Mouse (Mus musculus) neural tube, embryonic 11.5 days (tissue): ENCODE results near the gene Gm10220. TPM values are rescaled to one million over a fixed set of nuclear protein-coding genes. Genes with fewer than 3 reads are reported as not detected.
"Not testable (repeated sequence)": the region's sequence is repeated elsewhere in the genome, so short reads cannot be mapped to it uniquely, and the experiment has no call there.

Experiments used
- ATAC-seq: fragments of 200-750 bp; cut with Nextera tagmentation; 2 replicates; pipeline ENCODE4 v1.8.0; 2017; ENCODE audit warnings: moderate number of reproducible peaks, mild to moderate bottlenecking, moderate TSS enrichment, moderate library complexity; ENCODE audit not compliant: insufficient read depth, low FRiP score, low TSS enrichment
- DNase-seq: peaks from one replicate; pipeline ENCODE4 v3.0.0-alpha.2; 2015; ENCODE audit warnings: low spot score
- H3K27ac ChIP-seq: fragments of 300-500 bp; sonication (generic); 2 replicates; pipeline ENCODE4 v1.5.1; 2014; ENCODE audit warnings: low read depth, mild to moderate bottlenecking, low read length
- H3K27me3 ChIP-seq: fragments of 300-500 bp; sonication (generic); 2 replicates; pipeline ENCODE4 v1.6.1; 2014; ENCODE audit warnings: mild to moderate bottlenecking, low read length, mixed read lengths; ENCODE audit not compliant: control insufficient read depth, insufficient read depth
- H3K36me3 ChIP-seq: fragments of 300-500 bp; sonication (generic); 2 replicates; pipeline ENCODE4 v1.6.1; 2014; ENCODE audit warnings: mild to moderate bottlenecking, low read length, moderate library complexity, mixed read lengths; ENCODE audit not compliant: control insufficient read depth, insufficient read depth
- H3K4me1 ChIP-seq: fragments of 300-500 bp; sonication (generic); 2 replicates; pipeline ENCODE4 v1.6.1; 2014; ENCODE audit warnings: low read length, mixed read lengths; ENCODE audit not compliant: control insufficient read depth, insufficient read depth
- H3K4me2 ChIP-seq: fragments of 300-500 bp; sonication (generic); 2 replicates; pipeline ENCODE4 v1.6.1; 2014; ENCODE audit warnings: low read depth, mild to moderate bottlenecking, moderate library complexity
- H3K4me3 ChIP-seq: fragments of 300-500 bp; sonication (generic); 2 replicates; pipeline ENCODE4 v1.5.1; 2014; ENCODE audit warnings: low read depth, low read length
- H3K9ac ChIP-seq: fragments of 300-500 bp; sonication (generic); 2 replicates; pipeline ENCODE4 v1.6.1; 2014; ENCODE audit warnings: mild to moderate bottlenecking, low read length
- H3K9me3 ChIP-seq: fragments of 300-500 bp; sonication (generic); 2 replicates; pipeline ENCODE4 v1.6.1; 2016; ENCODE audit warnings: low read length; ENCODE audit not compliant: control insufficient read depth
- WGBS: fragments of 180-500 bp; shearing (Covaris S2); extraction: QIAGEN DNeasy Blood & Tissue Kit; methylation state at CpG from one replicate; pipeline ENCODE4 v1.1.7; 2014; 5-methylcytosine and 5-hydroxymethylcytosine counted together
- polyA plus RNA-seq: library from polyadenylated mRNA; unstranded; fragments of >200 nt; fragmentation: Nextera tagmentation; extraction: Ambion mirVana; gene quantifications from 2 replicates; pipeline ENCODE4 v1.2.1, GENCODE M21; 2014

Gene Gm10220
- not detected in 2 replicates for polyA plus RNA-seq

DNA sequence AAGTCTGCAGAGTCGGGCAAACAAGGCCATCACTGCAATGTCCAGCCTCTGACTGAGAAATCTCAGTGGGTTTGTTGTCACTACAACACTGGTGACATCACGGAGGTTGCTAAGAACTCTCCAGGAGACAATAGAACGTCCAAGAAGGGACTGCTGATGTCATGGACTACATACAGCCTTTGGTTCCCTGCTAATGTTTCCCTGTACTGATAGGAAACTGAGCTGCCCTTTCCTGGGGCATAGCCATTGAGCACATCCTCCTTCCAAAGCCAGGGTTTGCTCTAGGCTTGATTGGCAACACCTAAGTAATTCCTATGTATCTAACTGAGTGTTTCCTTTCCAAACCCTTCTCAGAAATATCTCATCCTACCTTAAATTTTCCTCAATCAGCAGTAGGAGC, at the start of gene Gm10220:
TSS of gene Gm10220 (minus strand) at position 101 of the 400 bp plus-strand sequence.
- H3K27me3 ChIP-seq, H3K9me3 ChIP-seq, DNase-seq, ATAC-seq, H3K4me2 ChIP-seq, H3K9ac ChIP-seq, H3K4me3 ChIP-seq, H3K36me3 ChIP-seq, H3K27ac ChIP-seq, H3K4me1 ChIP-seq: not testable (repeated sequence)
- WGBS = no CpG with 5 or more reads among the region's 3 CpGs

DNA sequence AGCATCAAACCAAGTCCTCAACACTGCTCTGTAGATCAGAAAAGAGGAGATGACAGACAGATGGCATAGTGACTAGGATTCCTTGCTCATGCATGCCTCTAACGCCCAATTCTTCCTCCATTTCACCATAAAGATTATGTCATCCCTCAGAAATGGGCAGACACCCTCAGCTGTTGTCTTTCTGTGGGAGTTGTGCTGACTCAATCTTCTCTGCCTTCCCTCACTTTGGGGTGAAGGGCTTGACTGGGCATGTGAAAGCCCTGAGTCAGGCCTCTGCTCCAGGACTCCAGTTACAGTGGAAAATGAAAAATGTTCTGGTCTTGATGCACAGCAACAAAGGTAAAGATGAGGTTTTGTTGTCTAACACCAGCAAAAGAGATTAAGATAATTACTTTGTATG, 48.6 kb upstream of the Gm10220 start:
- Histone ChIP-seq H3K27ac (no peak overlapping the region), H3K4me3 (no peak overlapping the region), H3K4me2 (no peak overlapping the region), H3K36me3 (no peaks in the 10 kb centered on the region), H3K9me3 (no peaks in the 10 kb centered on the region), H3K27me3 (no peaks in the 10 kb centered on the region), H3K4me1 (no peaks in the 10 kb centered on the region), H3K9ac (no peak overlapping the region)
- WGBS = 86% methylated on average over 1 of the region's 1 CpGs
- ATAC-seq = no peak
- no peak for DNase-seq

DNA sequence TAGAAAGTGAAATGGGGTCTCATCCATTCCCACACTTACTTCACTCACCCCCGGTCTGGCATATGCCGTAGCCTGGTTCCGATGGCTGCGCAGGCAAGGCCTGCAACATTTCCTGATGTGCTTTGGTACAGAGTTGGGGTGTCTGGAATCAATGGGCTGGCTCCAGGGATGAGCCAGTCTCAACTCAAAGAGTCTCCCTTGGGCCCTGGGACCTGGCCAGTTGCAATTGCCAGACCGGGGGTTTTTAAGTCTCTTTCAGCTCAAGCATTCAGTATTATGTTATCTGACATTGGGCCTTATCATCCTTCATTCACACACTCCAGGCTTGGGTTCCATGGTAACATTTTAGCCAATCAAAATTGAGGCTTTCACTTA, 44.6 kb upstream of the Gm10220 start:
- ATAC-seq (no peak), DNase-seq (no peak)
- 93% methylated on average over 5 of the region's 5 CpGs for WGBS
- Histone ChIP-seq H3K9ac (no peak overlapping the region), H3K4me2 (no peak overlapping the region), H3K27me3 (no peaks in the 10 kb centered on the region), H3K36me3 (no peaks in the 10 kb centered on the region), H3K9me3 (no peaks in the 10 kb centered on the region), H3K4me1 (no peaks in the 10 kb centered on the region), H3K4me3 (no peak overlapping the region), H3K27ac (no peak overlapping the region)

DNA sequence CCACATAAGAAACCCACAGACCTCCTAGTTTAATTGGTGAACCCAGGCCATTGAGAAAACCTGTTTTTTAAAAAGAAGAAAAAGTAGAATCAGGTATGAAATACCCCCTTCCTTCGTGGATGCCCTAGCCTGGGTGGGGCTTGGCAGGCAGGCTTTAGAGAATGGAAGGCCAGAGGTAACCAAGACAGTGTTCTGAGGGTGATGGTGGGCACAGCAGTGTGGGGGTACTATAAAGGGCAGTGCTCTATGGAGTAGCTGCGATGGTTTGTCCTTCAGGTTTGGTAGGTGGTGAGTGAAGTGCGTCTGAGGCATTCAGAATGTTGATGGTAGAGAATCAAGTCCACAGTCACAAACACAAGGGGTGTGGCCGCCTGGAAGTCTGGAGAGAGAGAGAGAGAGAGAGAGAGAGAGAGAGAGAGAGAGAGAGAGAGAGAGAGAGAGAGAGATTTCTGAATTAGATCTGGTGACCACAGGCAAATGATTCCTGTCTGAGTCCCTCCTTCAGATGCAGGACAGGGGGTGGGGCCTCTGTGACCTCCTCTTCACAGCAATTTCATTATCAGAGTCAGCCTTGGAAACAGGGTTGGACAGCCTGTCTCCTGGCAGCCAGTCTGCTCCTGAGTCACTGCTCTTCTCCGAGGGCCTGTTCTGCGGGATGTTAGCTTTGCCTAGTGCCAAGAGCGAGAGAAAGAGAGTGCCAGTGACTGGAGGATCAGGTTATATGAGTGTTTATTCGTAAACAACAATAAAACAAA, 44.0 kb upstream of the Gm10220 start:
- H3K4me3 ChIP-seq = no peak overlapping the region
- H3K9me3 ChIP-seq = no peaks in the 10 kb centered on the region
- no peak overlapping the region for H3K9ac ChIP-seq
- H3K27ac ChIP-seq = no peak overlapping the region
- H3K4me2 ChIP-seq = no peak overlapping the region
- H3K4me1 ChIP-seq = no peaks in the 10 kb centered on the region
- no peaks in the 10 kb centered on the region for H3K36me3 ChIP-seq
- ATAC-seq (no peak), DNase-seq (no peak)
- 81% methylated on average over 8 of the region's 8 CpGs for WGBS
- H3K27me3 ChIP-seq = no peaks in the 10 kb centered on the region

DNA sequence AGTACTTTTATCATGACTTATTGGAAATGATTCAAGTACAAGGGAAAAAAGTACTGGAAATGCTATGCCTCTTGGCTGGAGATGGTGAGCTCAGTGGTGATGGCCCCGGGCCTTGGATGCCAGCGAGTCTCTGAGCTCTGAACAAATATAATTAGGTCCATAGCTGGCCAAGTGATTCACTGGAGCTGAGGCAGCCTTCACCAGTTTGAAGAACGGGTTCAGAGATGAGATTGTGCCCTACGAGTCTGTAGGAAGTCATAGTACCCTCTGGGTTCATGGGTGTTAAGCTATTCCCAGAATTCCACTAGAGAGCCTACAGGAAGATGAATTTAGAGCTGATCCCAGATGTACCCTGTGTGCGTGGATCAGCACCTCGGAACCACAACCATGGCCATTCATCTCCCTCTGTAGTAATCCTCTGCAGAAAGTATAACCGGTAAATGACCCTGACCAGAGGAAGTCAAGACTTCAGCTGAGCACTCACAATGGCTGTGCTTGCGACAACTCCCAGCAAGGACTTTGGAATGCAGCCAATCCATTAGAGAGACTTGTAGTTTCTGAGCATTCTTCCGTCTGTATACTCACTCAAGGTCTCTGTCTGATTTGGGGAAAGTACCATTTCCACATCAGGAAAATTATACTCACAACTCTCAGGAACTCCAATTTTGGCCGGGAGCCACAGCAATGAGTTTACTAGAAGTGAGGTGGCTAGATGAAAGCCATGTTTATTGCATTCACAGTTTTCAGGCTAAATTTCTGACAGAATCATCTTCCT, 36.4 kb upstream of the Gm10220 start:
- 86% methylated on average over 10 of the region's 10 CpGs for WGBS
- H3K27me3 ChIP-seq = no peaks in the 10 kb centered on the region
- ATAC-seq (no peak), DNase-seq (no peak)
- H3K4me2 ChIP-seq = no peak overlapping the region
- no peaks in the 10 kb centered on the region for H3K36me3 ChIP-seq
- no peaks in the 10 kb centered on the region for H3K4me1 ChIP-seq
- no peak overlapping the region for H3K9ac ChIP-seq
- no peaks in the 10 kb centered on the region for H3K9me3 ChIP-seq
- H3K4me3 ChIP-seq = no peak overlapping the region
- no peak overlapping the region for H3K27ac ChIP-seq

DNA sequence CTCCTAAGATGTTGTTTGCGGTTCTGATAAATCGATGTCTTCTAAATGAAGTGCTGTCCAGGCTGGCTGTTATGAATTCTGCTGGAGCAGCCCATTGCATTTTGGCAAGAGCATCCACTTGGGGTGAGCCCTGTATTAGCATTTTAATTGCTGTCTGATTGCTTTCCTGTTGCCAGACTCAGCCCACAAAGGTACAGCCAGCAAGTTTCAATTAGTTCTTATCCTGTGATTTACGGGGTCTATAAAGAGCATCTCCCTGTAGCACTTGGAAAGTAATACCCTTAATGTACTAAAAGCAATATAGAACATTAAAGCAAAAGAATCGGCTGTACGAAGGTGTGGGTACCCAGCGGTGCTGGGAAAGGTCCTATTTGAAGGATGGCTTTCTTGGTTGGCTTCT, 21.7 kb upstream of the Gm10220 start:
- 81% methylated on average over 6 of the region's 6 CpGs for WGBS
- no peaks in the 10 kb centered on the region for H3K4me1 ChIP-seq
- H3K27me3 ChIP-seq = no peaks in the 10 kb centered on the region
- no peaks in the 10 kb centered on the region for H3K9me3 ChIP-seq
- no peak overlapping the region for H3K4me2 ChIP-seq
- DNase-seq = no peak
- no peak for ATAC-seq
- no peaks in the 10 kb centered on the region for H3K36me3 ChIP-seq
- H3K9ac ChIP-seq = no peak overlapping the region
- no peak overlapping the region for H3K4me3 ChIP-seq
- H3K27ac ChIP-seq = no peak overlapping the region

DNA sequence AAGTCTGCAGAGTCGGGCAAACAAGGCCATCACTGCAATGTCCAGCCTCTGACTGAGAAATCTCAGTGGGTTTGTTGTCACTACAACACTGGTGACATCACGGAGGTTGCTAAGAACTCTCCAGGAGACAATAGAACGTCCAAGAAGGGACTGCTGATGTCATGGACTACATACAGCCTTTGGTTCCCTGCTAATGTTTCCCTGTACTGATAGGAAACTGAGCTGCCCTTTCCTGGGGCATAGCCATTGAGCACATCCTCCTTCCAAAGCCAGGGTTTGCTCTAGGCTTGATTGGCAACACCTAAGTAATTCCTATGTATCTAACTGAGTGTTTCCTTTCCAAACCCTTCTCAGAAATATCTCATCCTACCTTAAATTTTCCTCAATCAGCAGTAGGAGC, 16.0 kb downstream of the Gm10220 start, which contains the start of gene 5031410I06Rik:
TSS of gene 5031410I06Rik (minus strand) at position 101 of the 400 bp plus-strand sequence.
- not testable (repeated sequence) for H3K27ac ChIP-seq, H3K4me2 ChIP-seq, H3K27me3 ChIP-seq, H3K4me3 ChIP-seq, H3K9ac ChIP-seq, H3K9me3 ChIP-seq, H3K36me3 ChIP-seq, DNase-seq, H3K4me1 ChIP-seq, ATAC-seq
- WGBS = no CpG with 5 or more reads among the region's 3 CpGs

DNA sequence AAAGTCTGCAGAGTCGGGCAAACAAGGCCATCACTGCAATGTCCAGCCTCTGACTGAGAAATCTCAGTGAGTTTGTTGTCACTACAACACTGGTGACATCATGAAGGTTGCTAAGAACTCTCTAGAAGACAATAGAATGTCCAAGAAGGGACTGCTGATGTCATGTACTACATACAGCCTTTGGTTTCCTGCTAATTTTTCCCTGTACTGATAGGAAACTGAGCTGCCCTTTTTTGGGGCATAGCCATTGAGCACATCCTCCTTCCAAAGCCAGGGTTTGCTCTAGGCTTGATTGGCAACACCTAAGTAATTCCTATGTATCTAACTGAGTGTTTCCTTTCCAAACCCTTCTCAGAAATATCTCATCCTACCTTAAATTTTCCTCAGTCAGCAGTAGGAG, 32.0 kb downstream of the Gm10220 start, which contains the start of gene Gm10471:
TSS of gene Gm10471 (minus strand) at position 101 of the 400 bp plus-strand sequence.
- ATAC-seq, H3K4me2 ChIP-seq, H3K4me3 ChIP-seq, H3K36me3 ChIP-seq, H3K9ac ChIP-seq, DNase-seq, H3K9me3 ChIP-seq, H3K27me3 ChIP-seq, H3K4me1 ChIP-seq, H3K27ac ChIP-seq: not testable (repeated sequence)
- 82% methylated on average over 1 of the region's 1 CpGs for WGBS

DNA sequence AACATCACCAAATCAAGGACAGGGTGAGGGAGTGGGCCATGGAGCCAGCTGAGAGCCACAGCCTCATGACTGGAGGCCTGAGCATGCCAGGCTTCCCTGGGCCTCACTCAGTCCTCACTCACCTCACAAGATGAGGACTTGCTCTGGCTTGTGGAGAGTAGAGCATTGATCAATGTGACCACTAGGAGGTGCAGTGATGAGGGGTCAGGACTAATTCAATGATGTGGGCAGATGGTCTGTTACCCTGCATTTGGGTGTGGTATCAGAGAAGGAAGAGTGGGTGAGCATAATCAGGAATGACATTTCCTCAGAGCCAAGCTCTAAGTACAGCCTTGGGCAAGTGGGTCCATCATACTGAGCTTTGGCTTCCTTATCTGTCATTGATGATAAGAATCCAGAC, 42.2 kb downstream of the Gm10220 start:
- not testable (repeated sequence) for H3K4me2 ChIP-seq, ATAC-seq, H3K9ac ChIP-seq, DNase-seq, H3K4me3 ChIP-seq, H3K36me3 ChIP-seq, H3K4me1 ChIP-seq, H3K27me3 ChIP-seq, H3K9me3 ChIP-seq, H3K27ac ChIP-seq
